Mouse (Mus musculus) frontal cortex, adult (tissue): ENCODE data around the gene Erc1.
"Not testable (repeated sequence)": the region's sequence is repeated elsewhere in the genome, so short reads cannot be mapped to it uniquely, and the experiment has no call there.

ENCODE experiments used
- ATAC-seq: cut with Nextera tagmentation; 2 replicates; pipeline ENCODE4 v1.9.2; 2017; ENCODE audit warnings: mild to moderate bottlenecking, moderate library complexity, mixed read lengths; ENCODE audit not compliant: low TSS enrichment

Gene Erc1

GRCm38 (mm10) chr6:119848034-119848695 is at the start of gene Erc1:
Erc1 (minus strand) TSS chr6:119848167.
- peak; percentile 90 for ATAC-seq

- no peak for ATAC-seq
Observed at GRCm38 (mm10) chr6:119892711-119893110, 44.7 kb upstream of the Erc1 start.

GRCm38 (mm10) chr6:119883151-119883550 is 35.2 kb upstream of the Erc1 start:
- no peak for ATAC-seq

GRCm38 (mm10) chr6:119864341-119865034 is 16.5 kb upstream of the Erc1 start:
- ATAC-seq = peak; percentile 93

GRCm38 (mm10) chr6:119861519-119861918 is 13.6 kb upstream of the Erc1 start:
- ATAC-seq = no peak

- no peak for ATAC-seq
Observed at GRCm38 (mm10) chr6:119860236-119860635, 12.3 kb upstream of the Erc1 start.

- no peak for ATAC-seq
Observed at GRCm38 (mm10) chr6:119855471-119855870, 7.5 kb upstream of the Erc1 start.

GRCm38 (mm10) chr6:119854156-119854555 is 6.2 kb upstream of the Erc1 start:
- ATAC-seq = no peak

- ATAC-seq = no peak
Observed at GRCm38 (mm10) chr6:119849858-119850257, 1.9 kb upstream of the Erc1 start.

- no peak for ATAC-seq
Observed at GRCm38 (mm10) chr6:119849348-119849709, 1.4 kb upstream of the Erc1 start.

GRCm38 (mm10) chr6:119848696-119849347 is 855 bp upstream of the Erc1 start:
- ATAC-seq = peak; percentile 8; the same call in 1 of the 2 replicates

GRCm38 (mm10) chr6:119847518-119848033 is 391 bp downstream of the Erc1 start:
- no peak for ATAC-seq

- ATAC-seq = no peak
Observed at GRCm38 (mm10) chr6:119846751-119847517, 1.0 kb downstream of the Erc1 start.

- no peak for ATAC-seq
Observed at GRCm38 (mm10) chr6:119829951-119830350, 18.0 kb downstream of the Erc1 start.

- ATAC-seq = no peak
Observed at GRCm38 (mm10) chr6:119828165-119828564, 19.8 kb downstream of the Erc1 start.

GRCm38 (mm10) chr6:119826701-119827100 is 21.3 kb downstream of the Erc1 start:
- ATAC-seq = no peak

- ATAC-seq = no peak
Observed at GRCm38 (mm10) chr6:119822216-119822615, 25.8 kb downstream of the Erc1 start.

- ATAC-seq = no peak
Observed at GRCm38 (mm10) chr6:119821158-119821557, 26.8 kb downstream of the Erc1 start.

- no peak for ATAC-seq
Observed at GRCm38 (mm10) chr6:119818541-119818940, 29.4 kb downstream of the Erc1 start.

- ATAC-seq = no peak
Observed at GRCm38 (mm10) chr6:119815426-119815825, 32.5 kb downstream of the Erc1 start.

- not testable (repeated sequence) for ATAC-seq
Observed at GRCm38 (mm10) chr6:119813055-119813454, 34.9 kb downstream of the Erc1 start.
